Comparison of ENCODE assay signal across 8 mouse cellular contexts in the genomic region with DNA sequence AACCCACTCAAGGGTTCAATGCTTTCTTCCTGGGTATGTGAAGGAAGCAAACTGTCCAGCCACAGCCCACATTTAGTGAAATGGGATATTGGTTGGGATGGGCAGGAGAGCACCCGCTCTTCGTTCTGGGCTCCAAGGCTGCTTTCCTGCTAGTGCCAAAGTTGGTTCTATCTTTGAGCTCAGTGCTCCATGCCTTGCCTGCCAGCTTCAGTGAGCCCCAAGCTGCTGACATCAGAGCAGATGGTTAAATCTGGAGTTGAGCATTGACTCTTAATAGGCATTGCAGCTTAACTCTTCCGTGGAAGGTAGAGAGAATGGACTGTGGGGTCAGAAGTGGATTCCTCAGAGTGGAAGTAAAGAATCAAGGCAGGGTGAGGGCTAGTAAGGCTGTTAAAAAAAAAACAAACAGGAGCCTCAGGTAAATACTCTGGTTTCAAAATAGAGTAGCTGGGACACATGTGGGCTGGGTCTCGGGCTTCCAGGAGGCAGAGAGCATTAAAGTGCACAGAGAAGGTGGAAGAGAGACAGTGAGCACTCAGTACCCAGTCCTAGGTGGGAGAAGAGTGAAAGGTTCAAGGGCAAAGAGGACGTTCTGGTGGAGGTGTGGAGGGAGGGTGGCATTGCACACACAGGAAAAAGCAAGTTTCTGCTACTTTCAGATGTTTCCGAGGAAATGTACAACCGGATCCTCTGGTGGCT. TPM values are rescaled to one million over a fixed set of nuclear protein-coding genes. Genes with fewer than 3 reads are reported as not detected.
DNase-seq lines count a peak whose midpoint lies in the region; ATAC-seq and TF ChIP-seq lines count a peak whose summit lies in the region.

A gene (plus strand): TSS at position 649 of the 699 bp plus-strand sequence.

- TF ChIP-seq EP300 in ES-Bruce4 (IDR thresholded peaks at IDR 0.05; ENCODE audit: insufficient read depth, low read depth, low read length), result no peak

- H3K36me3 ChIP-seq in forebrain, embryonic 15.5 days, result no peaks in the 10 kb centered on the region
- H3K36me3 ChIP-seq in forebrain, embryonic 12.5 days (replicated peaks), result no peaks in the 10 kb centered on the region
- H3K36me3 ChIP-seq in ES-Bruce4 (ENCODE audit: control insufficient read depth, insufficient read depth, low read length, poor library complexity, severe bottlenecking), result no peaks in the 10 kb centered on the region
- H3K36me3 ChIP-seq in intestine, embryonic 15.5 days, result no peaks in the 10 kb centered on the region
- no peaks in the 10 kb centered on the region for H3K36me3 ChIP-seq in midbrain, embryonic 13.5 days

- H3K4me2 ChIP-seq in forebrain, embryonic 15.5 days (replicated peaks), result no peak within 1 kb of the TSS
- H3K4me2 ChIP-seq in forebrain, embryonic 12.5 days, result no peak within 1 kb of the TSS
- no peak within 1 kb of the TSS for H3K4me2 ChIP-seq in intestine, embryonic 15.5 days (replicated peaks)
- no peak within 1 kb of the TSS for H3K4me2 ChIP-seq in midbrain, embryonic 13.5 days (replicated peaks)

- H3K4me3 ChIP-seq in forebrain, embryonic 15.5 days, result no peak within 1 kb of the TSS
- H3K4me3 ChIP-seq in forebrain, embryonic 12.5 days (replicated peaks), result no peak within 1 kb of the TSS
- H3K4me3 ChIP-seq in ES-Bruce4 (ENCODE audit: low read depth, low read length), result no peak within 1 kb of the TSS
- H3K4me3 ChIP-seq in intestine, embryonic 15.5 days (replicated peaks), result no peak within 1 kb of the TSS
- H3K4me3 ChIP-seq in midbrain, embryonic 13.5 days (replicated peaks), result no peak within 1 kb of the TSS

- no peak for TF ChIP-seq POLR2A in ES-Bruce4 (IDR thresholded peaks at IDR 0.05; ENCODE audit: insufficient read depth, low read length)

- DNase-seq in gastrocnemius, postnatal 4 days (ENCODE audit: low spot score in 2 of 2), result no peak
- no peak for DNase-seq in thymus, postnatal 4 days

- no peak for ATAC-seq in forebrain, embryonic 15.5 days (replicated peaks)
- ATAC-seq in forebrain, embryonic 12.5 days (ENCODE audit: low FRiP score), result no peak
- no peak for ATAC-seq in intestine, embryonic 15.5 days
- ATAC-seq in midbrain, embryonic 13.5 days, result no peak
- no peak for ATAC-seq in CD4-positive, CD25-positive, alpha-beta regulatory T cell, adult 4 months

- no peaks in the 10 kb centered on the region for H3K4me1 ChIP-seq in forebrain, embryonic 15.5 days
- no peaks in the 10 kb centered on the region for H3K4me1 ChIP-seq in forebrain, embryonic 12.5 days
- peaks cover 2% of the 10 kb centered on the region for H3K4me1 ChIP-seq in ES-Bruce4 (ENCODE audit: control insufficient read depth, insufficient read depth, low read length)
- no peaks in the 10 kb centered on the region for H3K4me1 ChIP-seq in intestine, embryonic 15.5 days (replicated peaks)
- no peaks in the 10 kb centered on the region for H3K4me1 ChIP-seq in midbrain, embryonic 13.5 days (replicated peaks)

- 85% methylated on average over 7 of the region's 7 CpGs for WGBS in forebrain, embryonic 15.5 days
- 84% methylated on average over 7 of the region's 7 CpGs for WGBS in forebrain, embryonic 12.5 days
- 79% methylated on average over 7 of the region's 7 CpGs for WGBS in intestine, embryonic 15.5 days
- WGBS in midbrain, embryonic 13.5 days, result 78% methylated on average over 7 of the region's 7 CpGs

- no peak within 1 kb of the TSS for H3K27ac ChIP-seq in forebrain, embryonic 15.5 days (replicated peaks)
- no peak within 1 kb of the TSS for H3K27ac ChIP-seq in forebrain, embryonic 12.5 days
- H3K27ac ChIP-seq in ES-Bruce4 (ENCODE audit: insufficient read depth, low read length), result no peak within 1 kb of the TSS
- no peak within 1 kb of the TSS for H3K27ac ChIP-seq in intestine, embryonic 15.5 days
- no peak within 1 kb of the TSS for H3K27ac ChIP-seq in midbrain, embryonic 13.5 days

- TF ChIP-seq CTCF in ES-Bruce4 (IDR thresholded peaks at IDR 0.05; ENCODE audit: low read depth, low read length), result no peak

- H3K27me3 ChIP-seq in forebrain, embryonic 15.5 days, result no peaks in the 10 kb centered on the region
- no peaks in the 10 kb centered on the region for H3K27me3 ChIP-seq in forebrain, embryonic 12.5 days
- no peaks in the 10 kb centered on the region for H3K27me3 ChIP-seq in ES-Bruce4 (ENCODE audit: control insufficient read depth, insufficient read depth, low read length, poor library complexity, severe bottlenecking)
- H3K27me3 ChIP-seq in intestine, embryonic 15.5 days (replicated peaks), result no peaks in the 10 kb centered on the region
- H3K27me3 ChIP-seq in midbrain, embryonic 13.5 days, result no peaks in the 10 kb centered on the region

- H3K9ac ChIP-seq in forebrain, embryonic 15.5 days (replicated peaks), result no peak within 1 kb of the TSS
- H3K9ac ChIP-seq in forebrain, embryonic 12.5 days, result no peak within 1 kb of the TSS
- H3K9ac ChIP-seq in ES-Bruce4 (ENCODE audit: low read depth, poor library complexity, severe bottlenecking), result no peak within 1 kb of the TSS
- H3K9ac ChIP-seq in intestine, embryonic 15.5 days, result no peak within 1 kb of the TSS
- H3K9ac ChIP-seq in midbrain, embryonic 13.5 days (replicated peaks), result no peak within 1 kb of the TSS

- H3K9me3 ChIP-seq in forebrain, embryonic 15.5 days, result no peaks in the 10 kb centered on the region
- no peaks in the 10 kb centered on the region for H3K9me3 ChIP-seq in forebrain, embryonic 12.5 days
- no peaks in the 10 kb centered on the region for H3K9me3 ChIP-seq in ES-Bruce4 (replicated peaks; ENCODE audit: control insufficient read depth, insufficient read depth, low read length, poor library complexity, severe bottlenecking)
- H3K9me3 ChIP-seq in intestine, embryonic 15.5 days, result no peaks in the 10 kb centered on the region
- H3K9me3 ChIP-seq in midbrain, embryonic 13.5 days, result no peaks in the 10 kb centered on the region

RNA-seq across cellular contexts. Expression of the gene that starts here (rescaled TPM):
- 18.0 and 22.2 TPM in 2 replicates for polyA plus RNA-seq in forebrain, embryonic 15.5 days (2015; fragmentation: Nextera tagmentation; extraction: Ambion mirVana)
- 8.1 and 8.3 TPM in 2 replicates for polyA plus RNA-seq in forebrain, embryonic 12.5 days (2016; fragmentation: Nextera tagmentation; extraction: Ambion mirVana)
- polyA plus RNA-seq in ES-Bruce4 (2011; ENCODE audit: insufficient read depth, insufficient read length, low read depth, missing spikeins), result 68.5 and 78.6 TPM in 2 replicates
- total RNA-seq in gastrocnemius, postnatal 4 days (2021), result 10 to 100 TPM; 59.0 to 78.8 TPM
- polyA plus RNA-seq in intestine, embryonic 15.5 days (2015; fragmentation: Nextera tagmentation; extraction: Ambion mirVana), result 24.9 and 25.0 TPM in 2 replicates
- polyA plus RNA-seq in midbrain, embryonic 13.5 days (2015; fragmentation: Nextera tagmentation; extraction: Ambion mirVana), result 17.8 and 18.0 TPM in 2 replicates
- 1 to 10 TPM; 1.5 to 3.7 TPM for polyA plus RNA-seq in CD4-positive, CD25-positive, alpha-beta regulatory T cell, adult 4 months (2017; shearing (Covaris generic))
